Mouse (Mus musculus) frontal cortex, postnatal 36 days (tissue): Measurements from ENCODE around the gene Slc35a1.
"Not testable (repeated sequence)": the region's sequence is repeated elsewhere in the genome, so short reads cannot be mapped to it uniquely, and the experiment has no call there.

Source experiments
- DNase-seq, 2 experiments: peaks; one replicate each; pipeline ENCODE4 v3.0.0; 2022; ENCODE audit warnings: low spot score in 2 of 2

Slc35a1 gene

GRCm38 (mm10) chr4:34686874-34687567, at the start of gene Slc35a1:
TSS of gene Slc35a1 (minus strand) at chr4:34687438.
- peak; percentile 95 to 97 for DNase-seq

DNA sequence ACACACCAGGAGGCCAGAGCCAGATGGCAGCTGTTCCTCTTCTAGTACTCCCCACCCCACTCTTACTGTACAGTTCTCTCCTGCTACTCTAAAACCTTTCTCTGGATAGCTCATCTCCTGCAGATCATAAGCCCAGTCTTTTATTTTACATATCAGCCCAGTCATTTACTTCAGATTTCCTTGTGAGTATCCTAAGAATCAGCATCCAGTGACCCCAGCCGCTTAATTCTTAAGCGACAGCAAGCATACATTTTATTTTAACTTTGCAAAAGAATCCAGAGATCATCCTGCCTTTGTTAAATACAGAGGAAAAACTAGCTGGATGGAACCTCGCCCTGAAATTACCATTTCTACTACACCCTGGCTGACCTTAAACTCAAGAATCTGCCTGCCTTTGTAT, 47.2 kb upstream of the Slc35a1 start:
- no peak for DNase-seq

- not testable (repeated sequence) for DNase-seq
These were observed 46.2 kb upstream of the Slc35a1 start for GRCm38 (mm10) chr4:34733415-34733814.

- DNase-seq, result peak; percentile 14 to 28
These were observed 42.7 kb upstream of the Slc35a1 start, which contains the start of gene Cfap206 for GRCm38 (mm10) chr4:34729851-34730341. TSS of gene Cfap206 (minus strand) at chr4:34730206.

DNA sequence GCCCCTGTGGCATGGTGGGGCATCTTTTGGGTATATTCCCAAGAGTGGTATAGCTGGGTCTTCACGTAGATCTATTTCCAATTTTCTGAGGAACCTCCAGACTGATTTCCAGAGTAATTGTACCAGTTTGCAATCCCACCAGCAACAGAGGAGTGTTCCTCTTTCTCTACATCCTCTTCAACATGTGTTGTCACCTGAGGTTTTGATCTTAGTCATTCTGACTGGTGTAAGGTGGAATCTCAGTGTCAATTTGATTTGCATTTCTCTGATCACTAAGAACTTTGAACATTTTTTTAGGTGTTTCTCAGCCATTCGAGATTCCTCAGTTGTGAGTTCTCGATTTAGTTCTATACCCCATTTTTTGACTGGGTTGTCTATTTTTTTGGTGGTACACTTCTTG, 38.5 kb upstream of the Slc35a1 start:
- not testable (repeated sequence) for DNase-seq

GRCm38 (mm10) chr4:34724306-34724705, 37.1 kb upstream of the Slc35a1 start:
- DNase-seq, result no peak

- DNase-seq, result no peak
These were observed 35.9 kb upstream of the Slc35a1 start for GRCm38 (mm10) chr4:34723186-34723585.

DNA sequence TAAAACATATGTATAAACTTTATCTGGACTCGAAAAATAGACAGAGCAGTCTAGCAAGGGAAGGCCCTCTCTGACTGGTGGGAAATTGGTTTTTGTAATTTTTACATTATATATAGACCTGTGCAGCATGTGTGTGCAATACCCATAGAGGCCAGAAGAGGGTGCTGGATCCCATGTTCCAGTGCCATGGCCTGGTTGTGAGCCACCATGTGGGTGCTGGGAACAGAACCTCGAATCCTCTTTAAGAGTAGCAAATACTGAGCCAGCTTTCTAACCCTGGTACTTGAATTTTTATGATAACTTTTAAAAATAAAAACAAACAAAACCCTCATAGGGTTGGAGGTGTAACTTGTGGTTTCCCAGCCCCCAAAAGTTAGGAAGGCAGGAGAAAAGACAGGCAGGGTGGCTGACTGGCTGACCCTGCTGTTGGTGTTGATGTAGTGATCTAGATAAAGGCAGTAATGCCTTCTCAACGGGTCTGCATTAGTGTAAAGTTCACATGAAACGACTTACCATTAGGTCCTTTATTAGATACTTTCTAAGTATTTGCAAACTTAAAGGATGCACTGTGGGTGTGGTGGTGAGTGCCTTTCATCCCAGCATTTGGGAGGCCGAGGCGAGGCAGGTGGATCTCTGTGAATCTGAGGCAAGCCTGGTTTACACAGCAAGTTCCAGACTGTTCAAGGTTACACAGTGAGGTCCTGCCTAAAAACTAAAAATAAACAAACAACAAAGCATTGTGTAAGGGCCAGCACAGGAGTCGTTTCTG, 33.1 kb upstream of the Slc35a1 start:
- no peak for DNase-seq

DNA sequence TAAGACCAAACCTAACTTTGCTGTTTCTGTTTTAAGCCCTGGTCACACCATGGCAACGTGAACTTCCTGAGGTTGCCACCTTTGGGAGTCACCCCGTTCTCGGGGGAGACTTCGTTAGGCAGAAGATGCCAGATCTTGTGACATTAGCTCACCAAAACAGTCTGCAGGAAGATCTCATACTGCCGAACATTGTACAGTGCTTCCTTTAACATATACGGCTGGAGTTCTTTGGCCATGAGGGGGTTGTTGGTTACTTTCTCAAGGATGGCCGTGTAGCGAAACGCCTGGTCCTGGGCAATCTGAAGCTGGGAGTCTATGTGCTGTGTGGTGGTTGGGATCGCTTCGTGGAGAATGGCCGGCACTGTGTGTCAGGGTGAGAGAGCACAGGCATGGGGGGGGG, 32.2 kb upstream of the Slc35a1 start:
- no peak for DNase-seq

GRCm38 (mm10) chr4:34715062-34715461, 27.8 kb upstream of the Slc35a1 start:
- no peak for DNase-seq

DNA sequence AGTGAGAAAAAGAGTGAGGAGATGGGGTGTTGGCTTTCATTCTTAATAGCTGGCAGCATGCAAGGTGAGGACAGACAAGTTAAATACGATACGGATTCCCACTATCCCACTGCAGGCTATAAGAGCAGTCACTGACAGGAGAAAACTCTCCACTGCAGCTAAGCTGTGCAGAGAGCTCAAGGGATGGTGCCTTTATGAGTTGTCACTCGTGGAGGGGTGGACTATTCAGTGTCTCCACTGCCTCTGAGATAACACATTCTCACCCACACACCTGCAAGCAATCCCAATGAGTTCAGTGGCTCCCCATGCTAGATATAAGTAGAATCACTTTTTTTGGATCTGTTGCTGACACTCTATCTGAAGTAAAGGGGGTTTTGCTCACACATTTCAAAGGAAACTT, 20.9 kb upstream of the Slc35a1 start:
- peak; percentile 9 to 39 for DNase-seq

DNA sequence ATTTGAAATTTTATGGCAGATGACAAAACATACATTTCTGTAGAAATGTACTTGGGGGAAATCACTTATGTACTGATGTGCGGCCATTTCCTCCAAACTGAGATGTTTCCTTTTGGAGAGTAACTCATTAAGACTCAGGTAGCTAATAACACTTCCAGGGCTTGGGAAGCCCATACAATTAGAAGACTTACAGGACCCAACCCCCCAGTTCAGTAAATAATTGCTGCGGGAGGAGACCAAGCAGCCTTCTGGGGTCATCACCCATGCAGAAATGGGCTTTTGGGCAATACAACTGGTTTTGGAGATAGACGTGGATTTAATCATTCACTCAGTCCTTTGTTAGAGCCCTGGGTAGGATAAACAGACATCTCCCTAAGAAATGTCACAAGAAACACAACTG, 20.0 kb upstream of the Slc35a1 start:
- no peak for DNase-seq

DNA sequence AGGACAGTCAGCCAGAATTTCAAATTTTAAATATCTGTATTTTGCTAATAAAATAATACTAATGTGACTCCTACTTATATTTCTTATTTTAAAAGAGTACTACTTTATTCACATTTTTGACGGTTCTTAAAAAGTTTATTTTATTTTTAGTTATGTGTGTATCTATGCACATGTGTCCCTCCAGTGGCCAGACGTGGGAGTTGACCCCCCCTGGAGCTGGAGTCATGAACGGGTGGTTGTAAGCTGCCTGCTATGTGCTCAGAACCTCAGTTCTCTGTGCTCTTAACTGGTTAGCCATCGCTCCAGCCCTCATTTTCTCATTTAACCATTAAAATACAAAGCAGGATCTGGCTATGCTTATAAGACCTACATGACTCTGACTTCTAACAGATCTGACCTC, 15.8 kb upstream of the Slc35a1 start:
- no peak for DNase-seq

- DNase-seq, result no peak
These were observed 15.0 kb upstream of the Slc35a1 start for GRCm38 (mm10) chr4:34702231-34702630.

DNA sequence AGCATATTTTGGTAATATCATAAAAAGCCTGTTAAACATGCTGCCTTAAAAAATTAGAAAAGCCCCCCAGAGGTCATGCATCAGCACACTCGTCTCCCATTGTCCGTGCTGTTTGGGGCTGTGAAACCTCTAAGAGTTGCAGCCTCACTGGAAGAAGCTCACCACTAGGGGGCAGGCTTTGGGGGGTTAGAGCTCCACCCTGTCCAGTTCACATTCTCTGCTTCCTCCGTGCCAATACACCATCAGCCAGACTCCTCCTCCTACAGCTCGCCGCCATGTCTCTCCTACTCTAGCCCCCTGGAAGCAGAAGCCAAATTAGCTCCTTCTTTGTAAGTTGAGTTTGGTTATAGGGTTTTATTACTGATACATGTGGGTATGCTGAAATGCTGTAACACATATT, 14.3 kb upstream of the Slc35a1 start:
- peak in 1 of 2 experiments; percentile 6 for DNase-seq

DNA sequence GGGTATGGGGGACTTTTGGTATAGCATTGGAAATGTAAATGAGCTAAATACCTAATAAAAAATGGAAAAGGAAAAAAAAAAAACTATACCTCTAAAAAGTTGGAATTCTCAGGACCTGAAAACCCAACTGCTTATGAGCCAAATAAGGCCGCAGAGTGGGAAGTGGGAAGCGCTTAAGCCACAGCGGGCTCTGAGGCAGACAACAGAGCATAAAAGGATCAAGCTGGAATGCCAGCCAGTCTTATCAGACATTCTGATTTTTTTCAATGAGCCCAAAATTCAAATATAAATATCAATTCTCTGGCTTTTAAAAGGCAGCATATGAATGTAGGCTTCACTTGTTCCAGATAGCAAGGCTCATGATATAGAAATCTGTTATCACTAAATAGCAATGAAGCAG, 783 bp upstream of the Slc35a1 start:
- no peak for DNase-seq

DNA sequence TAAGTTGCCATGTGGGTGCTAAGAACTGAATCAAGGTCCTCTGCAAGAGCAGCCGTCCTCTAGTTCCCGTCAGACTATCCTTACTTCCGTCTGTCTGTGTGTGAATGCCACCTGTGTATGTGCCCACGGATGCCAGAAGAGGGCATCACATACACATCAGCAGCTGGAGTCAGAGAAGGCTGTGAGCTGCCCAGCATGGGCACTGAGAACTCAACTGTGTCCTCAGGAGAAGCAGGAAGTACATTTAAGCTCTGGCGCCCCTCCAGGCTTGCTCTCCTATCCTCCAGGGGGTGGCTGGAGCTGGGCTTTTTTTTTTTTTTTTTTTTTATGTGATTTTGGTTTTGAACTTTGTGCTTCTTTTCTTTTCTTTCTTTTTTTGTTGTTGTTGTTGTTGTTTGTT, 6.7 kb downstream of the Slc35a1 start:
- DNase-seq, result no peak

DNA sequence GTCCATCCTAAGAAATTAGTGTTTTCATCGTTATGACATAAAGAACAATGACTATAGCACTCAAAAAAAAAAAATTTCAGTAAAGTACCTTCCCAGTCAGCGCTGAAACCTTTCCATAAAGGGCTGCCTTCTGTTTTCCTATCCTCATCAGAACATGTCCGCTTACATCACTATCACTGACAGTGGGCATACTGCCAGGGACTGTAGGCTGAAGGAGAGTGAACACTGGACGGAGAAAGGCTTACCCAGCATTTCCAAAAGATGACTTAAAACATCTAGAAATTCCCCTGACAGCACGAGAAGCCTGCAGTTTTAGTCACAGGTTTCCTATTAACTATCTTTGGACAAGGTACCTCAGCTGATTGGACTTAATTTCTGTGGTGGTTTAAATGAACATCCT, 13.5 kb downstream of the Slc35a1 start:
- no peak for DNase-seq

GRCm38 (mm10) chr4:34667923-34668322, 19.3 kb downstream of the Slc35a1 start:
- no peak for DNase-seq

DNA sequence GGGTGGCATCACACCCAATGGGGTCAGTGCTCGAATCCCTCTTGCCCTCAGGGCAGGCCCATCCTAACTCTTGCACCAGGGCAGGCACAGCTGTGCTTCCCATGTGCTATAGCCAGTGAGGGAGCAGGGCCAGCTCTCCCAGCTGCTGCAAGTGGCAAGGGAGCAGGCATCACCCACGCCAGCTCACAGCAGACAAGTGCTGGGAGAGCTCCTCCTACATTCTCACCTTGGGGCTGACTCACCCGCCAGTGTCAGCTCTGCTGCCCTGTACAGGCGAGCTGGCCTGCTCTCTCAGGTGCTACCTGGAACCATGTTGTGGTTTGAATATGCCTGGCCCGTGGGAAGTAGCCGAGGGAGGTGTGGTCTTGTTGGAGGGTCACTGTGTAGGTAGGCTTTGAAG, 25.3 kb downstream of the Slc35a1 start:
- DNase-seq, result peak; percentile 35 to 47

DNA sequence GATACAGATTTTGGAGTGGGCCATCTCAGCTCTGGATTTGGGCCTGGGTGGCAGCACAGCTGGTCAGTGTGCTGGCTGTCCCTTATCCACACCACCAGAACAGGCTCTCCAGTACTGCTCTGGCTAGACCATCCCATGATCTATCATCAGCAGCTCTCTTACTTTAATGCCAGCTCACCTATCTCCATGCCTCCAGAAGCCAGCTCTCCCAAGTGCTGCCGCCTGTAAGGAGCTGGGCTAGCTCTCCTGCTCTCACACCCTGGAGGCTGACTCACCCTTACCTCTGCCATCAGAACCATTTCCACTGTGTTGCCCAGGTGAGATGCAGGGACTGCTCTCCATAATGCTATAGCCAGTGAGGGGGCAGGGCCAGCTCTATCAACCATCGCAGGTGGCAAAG, 25.7 kb downstream of the Slc35a1 start:
- no peak for DNase-seq

DNA sequence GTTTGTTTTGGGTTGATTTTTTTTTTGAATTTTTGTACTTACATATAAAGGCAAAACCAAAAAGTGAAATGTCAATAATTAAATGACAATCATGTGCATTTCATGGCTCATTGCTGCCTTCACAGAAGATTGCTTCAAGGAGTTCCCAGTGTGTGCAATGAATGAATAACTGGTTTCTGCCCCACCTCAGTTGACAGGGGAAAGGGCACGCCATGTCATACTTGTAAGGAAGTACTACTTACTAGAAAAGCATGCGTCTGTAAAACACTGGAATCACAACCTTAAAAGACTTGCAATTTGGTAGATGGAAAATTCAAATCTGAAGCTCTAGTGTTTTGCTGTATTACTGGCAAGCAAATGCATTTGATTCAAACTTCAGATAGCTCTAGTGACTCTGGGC, 28.2 kb downstream of the Slc35a1 start:
- DNase-seq, result no peak

GRCm38 (mm10) chr4:34656101-34656500, 31.1 kb downstream of the Slc35a1 start:
- DNase-seq, result no peak
